Mouse (Mus musculus) lung, postnatal 0 days (tissue): ENCODE data around the gene Anks1.

Source experiments
- CTCF ChIP-seq: IDR thresholded peaks from 2 replicates; pipeline ENCODE4 v1.5.1; 2016; ENCODE audit warnings: antibody characterized with exemption, mild to moderate bottlenecking
- EP300 ChIP-seq: IDR thresholded peaks from 2 replicates; pipeline ENCODE4 v1.6.1; 2016; ENCODE audit warnings: antibody characterized with exemption, mild to moderate bottlenecking, control low read depth

GRCm38 (mm10) chr17:27881518-27881917 is 27.6 kb upstream of the Anks1 start:
- TF ChIP-seq CTCF (peak; percentile 69), EP300 (no peak)
